Mouse (Mus musculus) lung, embryonic 16.5 days (tissue): ENCODE measurements at regions not wholly inside any gene's neighbourhood (a gene's known extent, or its start where the extent isn't known, plus 50 kb on each side); places are given as distances from the start of the nearest gene placed in this dataset.
"Not testable (repeated sequence)": the region's sequence is repeated elsewhere in the genome, so short reads cannot be mapped to it uniquely, and the experiment has no call there.

ENCODE experiments used
- ATAC-seq: fragments of 200-750 bp; cut with Nextera tagmentation; 2 replicates; pipeline ENCODE4 v1.8.0; 2017; ENCODE audit warnings: low read depth, mild to moderate bottlenecking, moderate library complexity
- H3K27ac ChIP-seq: fragments of 300-500 bp; sonication (generic); 2 replicates; pipeline ENCODE4 v1.5.1; 2014; ENCODE audit warnings: mild to moderate bottlenecking, control low read depth, low read length
- H3K27me3 ChIP-seq: fragments of 300-500 bp; sonication (generic); 2 replicates; pipeline ENCODE4 v1.6.1; 2014; ENCODE audit warnings: low read depth, low read length, mixed read lengths; ENCODE audit not compliant: control insufficient read depth, insufficient read depth
- H3K36me3 ChIP-seq: fragments of 300-500 bp; sonication (generic); 2 replicates; pipeline ENCODE4 v1.6.1; 2014; ENCODE audit warnings: low read length; ENCODE audit not compliant: control insufficient read depth, insufficient read depth
- H3K4me1 ChIP-seq: fragments of 300-500 bp; sonication (generic); replicated peaks from 2 replicates; pipeline ENCODE4 v1.6.1; 2014; ENCODE audit warnings: low read length, mixed read lengths; ENCODE audit not compliant: control insufficient read depth, insufficient read depth
- H3K4me2 ChIP-seq: fragments of 300-500 bp; sonication (generic); 2 replicates; pipeline ENCODE4 v1.6.1; 2014; ENCODE audit warnings: low read depth, low read length, control low read depth
- H3K4me3 ChIP-seq: fragments of 300-500 bp; sonication (generic); 2 replicates; pipeline ENCODE4 v1.5.1; 2014; ENCODE audit warnings: mild to moderate bottlenecking, low read length, control low read depth
- H3K9ac ChIP-seq: fragments of 300-500 bp; sonication (generic); 2 replicates; pipeline ENCODE4 v1.6.1; 2014; ENCODE audit warnings: low read length, control low read depth
- H3K9me3 ChIP-seq: fragments of 300-500 bp; sonication (generic); 2 replicates; pipeline ENCODE4 v1.6.1; 2016; ENCODE audit warnings: low read length; ENCODE audit not compliant: control insufficient read depth
- WGBS: fragments of 180-500 bp; shearing (Covaris S2); extraction: QIAGEN DNeasy Blood & Tissue Kit; methylation state at CpG from one replicate; pipeline ENCODE4 v1.1.7; 2014; 5-methylcytosine and 5-hydroxymethylcytosine counted together

DNA sequence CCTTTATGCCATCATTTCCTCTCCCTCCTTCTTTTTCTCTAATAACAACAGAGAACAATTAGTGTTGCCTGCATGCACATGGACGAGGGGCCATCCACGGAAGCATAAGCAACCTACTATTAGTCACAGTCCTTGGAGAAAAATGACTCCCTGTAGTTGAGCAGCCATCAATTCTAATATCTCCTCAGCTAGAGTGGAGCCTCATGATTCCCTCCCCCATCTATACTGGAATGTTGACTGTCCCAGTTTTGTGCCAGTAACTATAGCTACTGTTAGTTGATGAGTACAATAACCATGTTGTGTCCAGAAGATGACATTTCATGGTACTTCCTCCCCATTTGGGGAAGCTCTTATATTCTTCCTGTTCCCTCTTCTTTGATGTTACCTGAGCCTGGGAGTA, 64.3 kb upstream of the Rtn4 start:
- Histone ChIP-seq H3K36me3 (no peaks in the 10 kb centered on the region), H3K27ac (no peak overlapping the region), H3K9me3 (no peaks in the 10 kb centered on the region), H3K4me3 (no peak overlapping the region), H3K9ac (no peak overlapping the region), H3K4me2 (no peak overlapping the region), H3K4me1 (no peaks in the 10 kb centered on the region), H3K27me3 (no peaks in the 10 kb centered on the region)
- WGBS = 64% methylated on average over 2 of the region's 2 CpGs
- ATAC-seq = no peak

DNA sequence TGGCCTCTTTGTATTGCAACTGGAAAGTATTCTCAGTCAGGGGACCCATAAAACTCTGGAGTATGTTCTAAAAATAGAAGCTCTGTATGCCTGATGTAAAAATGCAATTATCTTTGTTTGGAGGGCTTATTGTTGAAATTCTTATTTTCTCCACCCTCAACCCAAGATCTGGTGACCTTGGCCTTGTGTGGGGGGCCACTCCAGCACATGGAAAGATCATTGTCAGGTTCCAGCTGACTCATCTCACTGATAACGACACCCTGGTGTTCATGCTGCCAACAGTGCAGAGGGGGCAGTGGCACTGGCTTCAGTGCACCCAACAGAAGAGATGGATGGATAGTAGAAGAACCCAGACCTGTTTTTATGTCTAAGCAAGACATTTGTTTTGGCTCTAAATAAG, 60.3 kb upstream of the Rtn4 start:
- Histone ChIP-seq H3K4me2 (no peak overlapping the region), H3K9ac (no peak overlapping the region), H3K4me1 (no peaks in the 10 kb centered on the region), H3K27me3 (no peaks in the 10 kb centered on the region), H3K9me3 (no peaks in the 10 kb centered on the region), H3K4me3 (no peak overlapping the region), H3K27ac (no peak overlapping the region), H3K36me3 (no peaks in the 10 kb centered on the region)
- ATAC-seq = no peak
- 38% methylated on average over 1 of the region's 1 CpGs for WGBS

DNA sequence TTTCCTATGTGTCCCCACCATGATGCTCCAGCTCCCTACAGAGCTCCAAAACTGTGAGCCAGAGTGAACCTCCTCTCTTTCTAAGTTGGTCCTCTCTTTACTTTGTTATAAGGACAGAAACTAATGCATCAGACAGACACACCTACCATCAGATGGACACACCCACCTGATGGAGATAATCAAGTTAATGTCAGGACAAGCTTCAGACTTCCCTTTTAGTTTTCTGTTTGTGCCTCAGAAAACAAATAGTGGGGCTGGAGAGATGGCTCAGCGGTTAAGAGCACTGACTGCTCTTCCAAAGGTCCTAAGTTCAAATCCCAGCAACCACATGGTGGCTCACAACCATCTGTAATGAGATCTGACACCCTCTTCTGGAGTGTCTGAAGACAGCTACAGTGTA, 59.5 kb upstream of the Rtn4 start:
- WGBS = 60% methylated on average over 1 of the region's 1 CpGs
- H3K27ac ChIP-seq, ATAC-seq: not testable (repeated sequence)

GRCm38 (mm10) chr11:29636759-29637200, 56.0 kb upstream of the Rtn4 start:
- Histone ChIP-seq H3K27me3 (no peaks in the 10 kb centered on the region), H3K36me3 (no peaks in the 10 kb centered on the region), H3K4me2 (no peak overlapping the region), H3K4me3 (no peak overlapping the region), H3K27ac (no peak overlapping the region), H3K4me1 (no peaks in the 10 kb centered on the region), H3K9me3 (no peaks in the 10 kb centered on the region), H3K9ac (no peak overlapping the region)
- ATAC-seq = peak; percentile 81
- WGBS = 52% methylated on average over 6 of the region's 6 CpGs

More for the DNA sequence above, 59.5 kb upstream of the Rtn4 start:
- not testable (repeated sequence) for H3K4me3 ChIP-seq, H3K9ac ChIP-seq, H3K36me3 ChIP-seq, H3K27me3 ChIP-seq, H3K9me3 ChIP-seq, H3K4me1 ChIP-seq, H3K4me2 ChIP-seq

- no peak overlapping the region for H3K27ac ChIP-seq
- H3K9me3 ChIP-seq = no peaks in the 10 kb centered on the region
- H3K9ac ChIP-seq = no peak overlapping the region
- no peaks in the 10 kb centered on the region for H3K4me1 ChIP-seq
- H3K4me3 ChIP-seq = no peak overlapping the region
- no peaks in the 10 kb centered on the region for H3K36me3 ChIP-seq
- no peak for ATAC-seq
- no peaks in the 10 kb centered on the region for H3K27me3 ChIP-seq
- H3K4me2 ChIP-seq = no peak overlapping the region
- WGBS = 77% methylated on average over 8 of the region's 8 CpGs
Measured at GRCm38 (mm10) chr11:29638093-29638669, 54.6 kb upstream of the Rtn4 start.

DNA sequence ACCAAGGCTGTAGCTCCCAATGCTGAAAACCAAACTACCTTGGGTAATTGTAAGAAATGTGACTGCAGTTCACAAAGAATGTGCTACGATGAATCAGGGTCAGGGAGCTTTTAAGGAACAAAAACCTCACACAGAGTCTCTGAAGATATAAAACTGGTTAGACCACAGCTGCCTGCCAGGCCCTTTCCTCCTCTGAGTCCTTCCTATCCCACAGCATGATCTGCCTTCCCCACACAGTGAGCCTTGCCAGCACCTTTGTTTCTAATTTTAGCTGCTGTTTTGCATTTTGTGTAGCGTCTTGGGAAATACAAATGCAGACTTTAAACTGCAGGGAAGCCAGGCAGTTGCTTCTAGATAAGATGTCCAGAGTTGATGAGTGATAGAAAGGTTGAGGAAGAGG, 53.9 kb upstream of the Rtn4 start:
- no peaks in the 10 kb centered on the region for H3K4me1 ChIP-seq
- no peak overlapping the region for H3K9ac ChIP-seq
- no peaks in the 10 kb centered on the region for H3K36me3 ChIP-seq
- ATAC-seq = no peak
- H3K4me2 ChIP-seq = no peak overlapping the region
- no peak overlapping the region for H3K4me3 ChIP-seq
- H3K9me3 ChIP-seq = no peaks in the 10 kb centered on the region
- H3K27me3 ChIP-seq = no peaks in the 10 kb centered on the region
- no peak overlapping the region for H3K27ac ChIP-seq
- 22% methylated on average over 2 of the region's 2 CpGs for WGBS
